In the genomic region with DNA sequence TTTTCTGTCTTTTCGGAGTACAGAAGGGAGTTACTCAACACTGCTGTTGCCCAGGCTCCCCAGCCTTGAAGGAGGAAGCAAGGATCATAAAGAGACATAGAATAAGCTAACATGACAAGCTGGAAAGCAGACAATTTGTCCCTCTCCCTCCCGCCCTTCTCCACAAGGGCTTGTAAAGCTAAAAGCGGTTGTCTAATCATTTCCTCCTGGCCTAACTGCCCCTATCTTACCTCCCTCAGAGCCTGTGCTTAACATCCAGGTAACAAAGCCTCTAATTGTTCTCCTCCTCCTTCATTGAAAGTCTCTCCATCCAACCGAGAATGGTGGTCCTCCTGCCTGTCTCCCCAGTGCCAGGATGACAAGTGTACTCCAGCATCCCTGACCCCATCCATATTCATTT, we compare ENCODE assay signal across 11 mouse cellular contexts. TPM values are rescaled to one million over a fixed set of nuclear protein-coding genes. Genes with fewer than 3 reads are reported as not detected.
DNase-seq lines count a peak whose midpoint lies in the region; ATAC-seq and TF ChIP-seq lines count a peak whose summit lies in the region.
"Had no signal": no experiment of that assay in that cellular context is flagged by ENCODE, and none has a peak within 500 bp of the region (broad histone marks: within the 10 kb centered on the region; RNA-seq: fewer than 3 reads in every experiment).

No protein-coding gene starts in this region.

- no peaks in the 10 kb centered on the region for H3K27me3 ChIP-seq in kidney, embryonic 14.5 days (ENCODE audit: control insufficient read depth, insufficient read depth, low read length)
- no peaks in the 10 kb centered on the region for H3K27me3 ChIP-seq in embryonic facial prominence, embryonic 11.5 days (ENCODE audit: control insufficient read depth, insufficient read depth, low read length)
- H3K27me3 ChIP-seq in intestine, embryonic 16.5 days (replicated peaks; ENCODE audit: control insufficient read depth, insufficient read depth, low read length) = no peaks in the 10 kb centered on the region
- no peaks in the 10 kb centered on the region for H3K27me3 ChIP-seq in midbrain, postnatal 0 days (ENCODE audit: insufficient read depth, low read length)

- H3K9me3 ChIP-seq in kidney, embryonic 14.5 days (ENCODE audit: control insufficient read depth, low read length) = no peaks in the 10 kb centered on the region
- no peaks in the 10 kb centered on the region for H3K9me3 ChIP-seq in embryonic facial prominence, embryonic 11.5 days (replicated peaks; ENCODE audit: control insufficient read depth, low read length)
- H3K9me3 ChIP-seq in intestine, embryonic 16.5 days (ENCODE audit: control insufficient read depth, low read length) = no peaks in the 10 kb centered on the region
- H3K9me3 ChIP-seq in midbrain, postnatal 0 days (ENCODE audit: low read length) = no peaks in the 10 kb centered on the region

- no peak for TF ChIP-seq CTCF in midbrain, postnatal 0 days (IDR thresholded peaks at IDR 0.05)

- H3K4me2 ChIP-seq in kidney, embryonic 14.5 days (replicated peaks; ENCODE audit: low read depth, low read length) = peak overlapping the region; percentile 79
- H3K4me2 ChIP-seq in embryonic facial prominence, embryonic 11.5 days (ENCODE audit: low read depth, low read length) = peak overlapping the region; percentile 73
- peak overlapping the region; percentile 91; the same call in 1 of the 2 replicates for H3K4me2 ChIP-seq in intestine, embryonic 16.5 days (ENCODE audit: low read depth, low read length)
- peak overlapping the region; percentile 81 for H3K4me2 ChIP-seq in midbrain, postnatal 0 days (ENCODE audit: low read depth, low read length, poor library complexity, severe bottlenecking)

- ATAC-seq in kidney, embryonic 14.5 days (ENCODE audit: low FRiP score, low TSS enrichment) = no peak
- ATAC-seq in embryonic facial prominence, embryonic 11.5 days (replicated peaks; ENCODE audit: insufficient number of reproducible peaks, low FRiP score, low TSS enrichment, low read depth) = no peak
- ATAC-seq in intestine, embryonic 16.5 days = no peak
- ATAC-seq in midbrain, postnatal 0 days (ENCODE audit: low FRiP score) = no peak
- no peak for ATAC-seq in CD4-positive, CD25-positive, alpha-beta regulatory T cell, adult 4 months

- 36% methylated on average over 4 of the region's 4 CpGs for WGBS in kidney, embryonic 14.5 days
- 48% methylated on average over 4 of the region's 4 CpGs for whole genome bisulfite sequencing in embryonic facial prominence, embryonic 11.5 days
- WGBS in intestine, embryonic 16.5 days = 40% methylated on average over 4 of the region's 4 CpGs
- 44% methylated on average over 4 of the region's 4 CpGs for WGBS in midbrain, postnatal 0 days

- peaks cover 10% of the 10 kb centered on the region; the same call in 1 of the 2 replicates for H3K4me1 ChIP-seq in kidney, embryonic 14.5 days (ENCODE audit: control insufficient read depth, insufficient read depth, low read length)
- H3K4me1 ChIP-seq in embryonic facial prominence, embryonic 11.5 days (ENCODE audit: control insufficient read depth, insufficient read depth, low read length) = no peaks in the 10 kb centered on the region
- peaks cover 12% of the 10 kb centered on the region; the same call in 1 of the 2 replicates for H3K4me1 ChIP-seq in intestine, embryonic 16.5 days (ENCODE audit: control insufficient read depth, insufficient read depth, low read length)
- H3K4me1 ChIP-seq in midbrain, postnatal 0 days (ENCODE audit: insufficient read depth, low read length) = peaks cover 13% of the 10 kb centered on the region

- 0 out of 2 replicates have a peak overlapping the region, but pooled peaks have one; percentile 14 for H3K27ac ChIP-seq in kidney, embryonic 14.5 days (ENCODE audit: low read depth, low read length)
- no peak overlapping the region for H3K27ac ChIP-seq in embryonic facial prominence, embryonic 11.5 days (replicated peaks; ENCODE audit: low read depth, low read length)
- no peak overlapping the region; the same call in 1 of the 2 replicates for H3K27ac ChIP-seq in intestine, embryonic 16.5 days (ENCODE audit: low read length)
- no peak overlapping the region for H3K27ac ChIP-seq in midbrain, postnatal 0 days (ENCODE audit: low read depth, low read length)

- peak overlapping the region; percentile 13; the same call in 1 of the 2 replicates for H3K9ac ChIP-seq in kidney, embryonic 14.5 days (ENCODE audit: low read depth, low read length)
- 0 out of 2 replicates have a peak overlapping the region, but pooled peaks have one; percentile 23 for H3K9ac ChIP-seq in embryonic facial prominence, embryonic 11.5 days (replicated peaks; ENCODE audit: low read length)
- peak overlapping the region; percentile 41; the same call in 1 of the 2 replicates for H3K9ac ChIP-seq in intestine, embryonic 16.5 days (ENCODE audit: low read depth, low read length)
- peak overlapping the region; percentile 42; the same call in 1 of the 2 replicates for H3K9ac ChIP-seq in midbrain, postnatal 0 days (replicated peaks; ENCODE audit: low read length, poor library complexity, severe bottlenecking)

- DNase-seq in kidney, postnatal 14 days = no peak
- no peak for DNase-seq in embryonic facial prominence, embryonic 11.5 days (ENCODE audit: low spot score)
- no peak for DNase-seq in midbrain, postnatal 0 days (ENCODE audit: low spot score)
- DNase-seq in adrenal gland, adult 18-20 months (ENCODE audit: low spot score in 2 of 2) = no peak
- DNase-seq in kidney, postnatal 25 days = no peak
- DNase-seq: cerebellum, adult 11 months; thymus, adult 18-20 months had no signal

- peak overlapping the region; percentile 57; the same call in 1 of the 2 replicates for H3K4me3 ChIP-seq in kidney, embryonic 14.5 days (ENCODE audit: low read length)
- no peak overlapping the region for H3K4me3 ChIP-seq in embryonic facial prominence, embryonic 11.5 days (ENCODE audit: low read depth, low read length)
- H3K4me3 ChIP-seq in intestine, embryonic 16.5 days (ENCODE audit: low read length) = no peak overlapping the region
- H3K4me3 ChIP-seq in midbrain, postnatal 0 days (ENCODE audit: low read depth, low read length) = no peak overlapping the region; the same call in 1 of the 2 replicates

- H3K36me3 ChIP-seq in kidney, embryonic 14.5 days (ENCODE audit: control insufficient read depth, insufficient read depth, low read length) = peaks cover 35% of the 10 kb centered on the region
- H3K36me3 ChIP-seq in embryonic facial prominence, embryonic 11.5 days (replicated peaks; ENCODE audit: control insufficient read depth, insufficient read depth, low read depth, low read length) = peaks cover 1% of the 10 kb centered on the region
- H3K36me3 ChIP-seq in intestine, embryonic 16.5 days (ENCODE audit: control insufficient read depth, insufficient read depth, low read length) = peaks cover 4% of the 10 kb centered on the region; the same call in 1 of the 2 replicates
- peaks cover 13% of the 10 kb centered on the region for H3K36me3 ChIP-seq in midbrain, postnatal 0 days (ENCODE audit: insufficient read depth, low read length)

RNA-seq across cellular contexts. Expression of gene G6pc3, which starts 1.4 kb away (rescaled TPM):
- polyA plus RNA-seq in kidney, embryonic 14.5 days (2014; fragmentation: Nextera tagmentation; extraction: Ambion mirVana) = 42.5 and 50.6 TPM in 2 replicates
- polyA plus RNA-seq in embryonic facial prominence, embryonic 11.5 days (2014; fragmentation: Nextera tagmentation; extraction: Ambion mirVana) = 33.3 and 37.1 TPM in 2 replicates
- 26.7 and 32.1 TPM in 2 replicates for polyA plus RNA-seq in intestine, embryonic 16.5 days (2015; fragmentation: Nextera tagmentation; extraction: Ambion mirVana)
- total RNA-seq in midbrain, postnatal 0 days (2014; rRNA removed) = 43.1 and 68.5 TPM in 2 replicates
- 42.0 and 48.7 TPM in 2 replicates for polyA plus RNA-seq in midbrain, postnatal 0 days (2015; fragmentation: Nextera tagmentation; extraction: Ambion mirVana)
- 100 to 1,000 TPM; 121 to 128 TPM for total RNA-seq in adrenal gland, adult 18-20 months (2021)
- polyA plus RNA-seq in CD4-positive, CD25-positive, alpha-beta regulatory T cell, adult 4 months (2017; shearing (Covaris generic)) = 10 to 100 TPM; 29.1 to 53.9 TPM

RNA-seq across cellular contexts. Expression of gene Lsm12, which starts 5.8 kb away (rescaled TPM):
- 93.9 and 106 TPM in 2 replicates for polyA plus RNA-seq in kidney, embryonic 14.5 days (2014; fragmentation: Nextera tagmentation; extraction: Ambion mirVana)
- polyA plus RNA-seq in embryonic facial prominence, embryonic 11.5 days (2014; fragmentation: Nextera tagmentation; extraction: Ambion mirVana) = 71.3 and 76.5 TPM in 2 replicates
- 87.9 and 115 TPM in 2 replicates for polyA plus RNA-seq in intestine, embryonic 16.5 days (2015; fragmentation: Nextera tagmentation; extraction: Ambion mirVana)
- total RNA-seq in midbrain, postnatal 0 days (2014; rRNA removed) = 77.7 and 86.2 TPM in 2 replicates
- polyA plus RNA-seq in midbrain, postnatal 0 days (2015; fragmentation: Nextera tagmentation; extraction: Ambion mirVana) = 130 and 147 TPM in 2 replicates
- 100 to 1,000 TPM in 1 of 2 experiments, 10 to 100 TPM in 1; 83.9 to 102 TPM for total RNA-seq in adrenal gland, adult 18-20 months (2021)
- polyA plus RNA-seq in CD4-positive, CD25-positive, alpha-beta regulatory T cell, adult 4 months (2017; shearing (Covaris generic)) = 10 to 100 TPM; 33.4 to 69.4 TPM

RNA-seq across cellular contexts. Expression of gene Tmem101, which starts 34.6 kb away (rescaled TPM):
- polyA plus RNA-seq in kidney, embryonic 14.5 days (2014; fragmentation: Nextera tagmentation; extraction: Ambion mirVana) = 26.5 and 28.2 TPM in 2 replicates
- polyA plus RNA-seq in embryonic facial prominence, embryonic 11.5 days (2014; fragmentation: Nextera tagmentation; extraction: Ambion mirVana) = 37.0 and 37.8 TPM in 2 replicates
- 23.4 and 26.0 TPM in 2 replicates for polyA plus RNA-seq in intestine, embryonic 16.5 days (2015; fragmentation: Nextera tagmentation; extraction: Ambion mirVana)
- total RNA-seq in midbrain, postnatal 0 days (2014; rRNA removed) = 35.2 and 41.1 TPM in 2 replicates
- 42.4 and 44.4 TPM in 2 replicates for polyA plus RNA-seq in midbrain, postnatal 0 days (2015; fragmentation: Nextera tagmentation; extraction: Ambion mirVana)
- total RNA-seq in adrenal gland, adult 18-20 months (2021) = 10 to 100 TPM; 12.0 to 13.6 TPM
- 10 to 100 TPM; 10.8 to 19.6 TPM for polyA plus RNA-seq in CD4-positive, CD25-positive, alpha-beta regulatory T cell, adult 4 months (2017; shearing (Covaris generic))

RNA-seq across cellular contexts. Expression of gene Hdac5, which starts 39.1 kb away (rescaled TPM):
- polyA plus RNA-seq in kidney, embryonic 14.5 days (2014; fragmentation: Nextera tagmentation; extraction: Ambion mirVana) = 21.6 and 29.1 TPM in 2 replicates
- 21.9 and 24.0 TPM in 2 replicates for polyA plus RNA-seq in embryonic facial prominence, embryonic 11.5 days (2014; fragmentation: Nextera tagmentation; extraction: Ambion mirVana)
- 54.8 and 55.5 TPM in 2 replicates for polyA plus RNA-seq in intestine, embryonic 16.5 days (2015; fragmentation: Nextera tagmentation; extraction: Ambion mirVana)
- 183 and 263 TPM in 2 replicates for total RNA-seq in midbrain, postnatal 0 days (2014; rRNA removed)
- 61.9 and 65.9 TPM in 2 replicates for polyA plus RNA-seq in midbrain, postnatal 0 days (2015; fragmentation: Nextera tagmentation; extraction: Ambion mirVana)
- 100 to 1,000 TPM in 1 of 2 experiments, 10 to 100 TPM in 1; 79.1 to 115 TPM for total RNA-seq in adrenal gland, adult 18-20 months (2021)
- polyA plus RNA-seq in CD4-positive, CD25-positive, alpha-beta regulatory T cell, adult 4 months (2017; shearing (Covaris generic)) = 10 to 100 TPM in 1 of 2 experiments, 1 to 10 TPM in 1; 6.5 to 12.3 TPM

RNA-seq across cellular contexts. Expression of gene Nags, which starts 45.5 kb away (rescaled TPM):
- polyA plus RNA-seq in kidney, embryonic 14.5 days (2014; fragmentation: Nextera tagmentation; extraction: Ambion mirVana) = 0.09 TPM in 1 of 2 replicates, not detected in the other
- polyA plus RNA-seq in embryonic facial prominence, embryonic 11.5 days (2014; fragmentation: Nextera tagmentation; extraction: Ambion mirVana) = not detected in 2 replicates
- 33.8 and 39.1 TPM in 2 replicates for polyA plus RNA-seq in intestine, embryonic 16.5 days (2015; fragmentation: Nextera tagmentation; extraction: Ambion mirVana)
- 0.14 and 0.16 TPM in 2 replicates for total RNA-seq in midbrain, postnatal 0 days (2014; rRNA removed)
- 0.09 and 0.11 TPM in 2 replicates for polyA plus RNA-seq in midbrain, postnatal 0 days (2015; fragmentation: Nextera tagmentation; extraction: Ambion mirVana)
- total RNA-seq in adrenal gland, adult 18-20 months (2021) = under 1 TPM in 1 of 2 experiments, not detected in 1; 0.77 TPM
- not detected for polyA plus RNA-seq in CD4-positive, CD25-positive, alpha-beta regulatory T cell, adult 4 months (2017; shearing (Covaris generic))
- polyA plus RNA-seq: heart, postnatal 0 days had no signal
